Mouse (Mus musculus) limb, embryonic 11.5 days (tissue): ENCODE data around the gene Elac2. TPM values are rescaled to one million over a fixed set of nuclear protein-coding genes. Genes with fewer than 3 reads are reported as not detected.

ENCODE experiments used
- ATAC-seq: fragments of 200-750 bp; cut with Nextera tagmentation; 2 replicates; pipeline ENCODE4 v1.8.0; 2017; ENCODE audit warnings: low read depth; ENCODE audit not compliant: insufficient number of reproducible peaks, low FRiP score, low TSS enrichment
- DNase-seq: peaks from one replicate; pipeline ENCODE4 v3.0.0-alpha.2; 2015; ENCODE audit warnings: low spot score
- H3K27ac ChIP-seq: fragments of 300-500 bp; sonication (generic); replicated peaks from 2 replicates; pipeline ENCODE4 v1.5.1; 2014; ENCODE audit warnings: low read depth, mild to moderate bottlenecking, low read length
- H3K27me3 ChIP-seq: fragments of 300-500 bp; sonication (generic); 2 replicates; pipeline ENCODE4 v1.6.1; 2014; ENCODE audit warnings: mild to moderate bottlenecking, low read length, mixed read lengths; ENCODE audit not compliant: control insufficient read depth, insufficient read depth
- H3K36me3 ChIP-seq: fragments of 300-500 bp; sonication (generic); 2 replicates; pipeline ENCODE4 v1.6.1; 2014; ENCODE audit warnings: mild to moderate bottlenecking, low read length, moderate library complexity, mixed read lengths; ENCODE audit not compliant: control insufficient read depth, insufficient read depth
- H3K4me1 ChIP-seq: fragments of 300-500 bp; sonication (generic); 2 replicates; pipeline ENCODE4 v1.6.1; 2014; ENCODE audit warnings: low read length, mixed read lengths; ENCODE audit not compliant: control insufficient read depth, insufficient read depth
- H3K4me2 ChIP-seq: fragments of 300-500 bp; sonication (generic); 2 replicates; pipeline ENCODE4 v1.6.1; 2014; ENCODE audit warnings: low read depth, mild to moderate bottlenecking, moderate library complexity; ENCODE audit not compliant: severe bottlenecking
- H3K4me3 ChIP-seq: fragments of 300-500 bp; sonication (generic); 2 replicates; pipeline ENCODE4 v1.5.1; 2014; ENCODE audit warnings: low read depth, low read length
- H3K9ac ChIP-seq: fragments of 300-500 bp; sonication (generic); 2 replicates; pipeline ENCODE4 v1.6.1; 2014; ENCODE audit warnings: mild to moderate bottlenecking, low read length
- H3K9me3 ChIP-seq: fragments of 300-500 bp; sonication (generic); 2 replicates; pipeline ENCODE4 v1.6.1; 2016; ENCODE audit warnings: low read length; ENCODE audit not compliant: control insufficient read depth
- WGBS: fragments of 180-500 bp; shearing (Covaris S2); extraction: QIAGEN DNeasy Blood & Tissue Kit; methylation state at CpG from one replicate; pipeline ENCODE4 v1.1.7; 2014; 5-methylcytosine and 5-hydroxymethylcytosine counted together
- polyA plus RNA-seq: library from polyadenylated mRNA; unstranded; fragments of >200 nt; fragmentation: Nextera tagmentation; extraction: Ambion mirVana; gene quantifications from 2 replicates; pipeline ENCODE4 v1.2.1, GENCODE M21; 2014

The Elac2 gene
- polyA plus RNA-seq: 36.0 and 38.6 TPM in 2 replicates

GRCm38 (mm10) chr11:64978720-64979488, at the start of gene Elac2:
Elac2 (plus strand) TSS chr11:64979038.
- Histone ChIP-seq H3K4me3 (peak within 1 kb of the TSS; percentile 96), H3K27me3 (no peaks in the 10 kb centered on the region), H3K36me3 (no peaks in the 10 kb centered on the region; the same call in 1 of the 2 replicates), H3K9me3 (no peaks in the 10 kb centered on the region), H3K9ac (peak within 1 kb of the TSS; percentile 66), H3K27ac (no peak within 1 kb of the TSS), H3K4me1 (peaks cover 6% of the 10 kb centered on the region), H3K4me2 (peak within 1 kb of the TSS; percentile 86)
- under 1% methylated on average over 58 of the region's 65 CpGs for WGBS
- DNase-seq (peak; percentile 98), ATAC-seq (peak; percentile 98)

GRCm38 (mm10) chr11:64929130-64929529, 49.7 kb upstream of the Elac2 start:
- no peak overlapping the region for H3K4me3 ChIP-seq
- no peaks in the 10 kb centered on the region for H3K36me3 ChIP-seq
- 86% methylated on average over 2 of the region's 2 CpGs for WGBS
- no peak overlapping the region for H3K9ac ChIP-seq
- no peak overlapping the region for H3K4me2 ChIP-seq
- no peaks in the 10 kb centered on the region for H3K9me3 ChIP-seq
- ATAC-seq (no peak), DNase-seq (no peak)
- H3K27me3 ChIP-seq: no peaks in the 10 kb centered on the region
- no peak overlapping the region for H3K27ac ChIP-seq
- H3K4me1 ChIP-seq: peaks cover 3% of the 10 kb centered on the region; the same call in 1 of the 2 replicates

- Histone ChIP-seq H3K36me3 (no peaks in the 10 kb centered on the region), H3K9me3 (no peaks in the 10 kb centered on the region), H3K27me3 (no peaks in the 10 kb centered on the region), H3K4me2 (no peak overlapping the region), H3K27ac (no peak overlapping the region), H3K4me1 (peaks cover 3% of the 10 kb centered on the region; the same call in 1 of the 2 replicates), H3K4me3 (no peak overlapping the region), H3K9ac (no peak overlapping the region)
- DNase-seq (no peak), ATAC-seq (no peak)
- 51% methylated on average over 11 of the region's 11 CpGs for WGBS
These were observed 47.6 kb upstream of the Elac2 start for GRCm38 (mm10) chr11:64931060-64931770.

DNA sequence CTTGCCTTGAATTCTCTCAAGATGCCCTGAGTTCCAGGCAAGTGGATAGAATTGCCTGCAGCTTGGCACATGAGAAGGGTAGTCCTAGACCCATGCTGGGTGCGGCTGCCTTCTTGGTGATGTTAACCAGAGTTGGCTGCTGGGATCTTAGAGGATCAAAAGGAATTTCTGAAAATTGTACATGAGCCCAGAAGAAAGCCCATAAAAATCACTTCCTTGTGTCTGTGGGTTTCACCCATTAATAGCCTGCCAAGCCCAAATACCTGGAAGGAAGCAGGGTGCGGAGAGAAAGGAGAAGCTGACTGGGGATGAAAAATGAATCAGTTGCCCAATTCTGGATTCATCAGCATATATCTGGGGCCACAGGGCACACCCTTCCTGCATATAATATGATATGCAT, 41.6 kb upstream of the Elac2 start:
- ATAC-seq (no peak), DNase-seq (no peak)
- 88% methylated on average over 2 of the region's 2 CpGs for WGBS
- H3K27me3 ChIP-seq: no peaks in the 10 kb centered on the region
- no peak overlapping the region for H3K4me2 ChIP-seq
- no peak overlapping the region for H3K27ac ChIP-seq
- no peaks in the 10 kb centered on the region for H3K36me3 ChIP-seq
- H3K9me3 ChIP-seq: no peaks in the 10 kb centered on the region
- no peak overlapping the region for H3K4me3 ChIP-seq
- H3K4me1 ChIP-seq: no peaks in the 10 kb centered on the region
- H3K9ac ChIP-seq: no peak overlapping the region

DNA sequence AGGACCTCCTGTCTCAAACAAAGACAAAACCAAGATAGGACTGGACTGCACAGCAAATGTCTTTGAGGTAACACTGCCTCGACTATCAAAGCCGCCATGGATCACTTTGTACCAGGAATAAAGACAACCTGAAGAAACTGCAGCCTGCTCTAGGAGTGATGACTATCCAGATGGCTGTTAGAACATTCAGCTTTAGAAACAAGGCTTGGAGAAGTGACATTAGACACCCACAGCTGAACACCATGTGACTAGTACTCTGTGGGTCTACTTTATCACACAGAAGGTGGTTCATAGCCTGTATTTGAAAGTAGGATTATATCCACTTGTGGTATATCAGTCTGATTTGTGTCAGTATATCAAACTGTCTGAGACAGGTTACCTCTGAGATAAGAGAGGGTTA, 37.6 kb upstream of the Elac2 start:
- Histone ChIP-seq H3K36me3 (no peaks in the 10 kb centered on the region), H3K9ac (no peak overlapping the region), H3K27ac (no peak overlapping the region), H3K4me2 (no peak overlapping the region), H3K27me3 (no peaks in the 10 kb centered on the region), H3K4me3 (no peak overlapping the region), H3K9me3 (no peaks in the 10 kb centered on the region), H3K4me1 (no peaks in the 10 kb centered on the region)
- WGBS: 86% methylated on average over 2 of the region's 2 CpGs
- no peak for DNase-seq
- no peak for ATAC-seq

- no peaks in the 10 kb centered on the region for H3K27me3 ChIP-seq
- WGBS: 71% methylated on average over 3 of the region's 3 CpGs
- no peaks in the 10 kb centered on the region for H3K9me3 ChIP-seq
- ATAC-seq (no peak), DNase-seq (no peak)
- no peaks in the 10 kb centered on the region for H3K36me3 ChIP-seq
- H3K4me2 ChIP-seq: no peak overlapping the region
- H3K9ac ChIP-seq: no peak overlapping the region
- peaks cover 10% of the 10 kb centered on the region for H3K4me1 ChIP-seq
- no peak overlapping the region for H3K27ac ChIP-seq
- no peak overlapping the region for H3K4me3 ChIP-seq
These were observed 29.1 kb upstream of the Elac2 start for GRCm38 (mm10) chr11:64949782-64950181.

DNA sequence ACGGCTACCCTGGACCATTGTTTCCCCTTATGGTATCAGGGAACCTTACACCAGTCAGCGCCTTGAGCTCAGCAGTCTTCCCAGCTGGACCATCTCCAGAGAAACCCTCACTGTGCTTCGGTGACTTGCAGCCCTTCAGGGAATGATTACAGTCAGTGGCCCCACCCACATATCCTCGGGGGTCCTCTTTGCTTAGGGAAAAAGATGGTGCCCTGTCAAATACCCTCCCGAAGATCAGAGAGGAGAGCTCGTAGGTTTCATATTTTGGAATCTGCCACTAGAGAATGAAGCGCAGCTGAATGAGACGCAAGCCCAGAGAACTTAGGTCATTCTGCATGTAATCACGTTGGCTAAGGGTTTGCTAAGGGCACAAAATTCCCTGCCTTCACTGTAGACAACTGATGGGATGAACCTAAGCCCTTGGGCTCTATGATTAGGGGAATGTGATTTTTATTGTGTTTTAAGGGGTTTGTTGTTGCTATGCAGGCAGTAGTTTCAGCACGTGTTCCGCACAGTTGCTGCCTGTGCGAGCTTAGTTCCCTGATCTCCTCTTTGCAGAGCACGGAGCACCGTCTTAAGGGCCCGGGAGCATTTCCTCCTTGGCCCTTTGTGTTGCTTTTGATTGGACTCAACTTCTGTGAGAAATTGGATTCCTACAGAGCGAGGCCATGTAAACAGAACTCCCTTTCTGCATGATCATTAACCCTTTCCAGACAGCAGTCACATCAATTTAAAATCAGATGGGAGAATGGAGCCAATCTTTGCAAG, 21.7 kb upstream of the Elac2 start:
- Histone ChIP-seq H3K27ac (0 out of 2 replicates have a peak overlapping the region, but pooled peaks have one; percentile 2), H3K4me3 (no peak overlapping the region), H3K27me3 (no peaks in the 10 kb centered on the region), H3K9me3 (no peaks in the 10 kb centered on the region), H3K36me3 (no peaks in the 10 kb centered on the region), H3K9ac (no peak overlapping the region), H3K4me2 (no peak overlapping the region; the same call in 1 of the 2 replicates), H3K4me1 (peaks cover 17% of the 10 kb centered on the region)
- ATAC-seq: no peak
- WGBS: 8% methylated on average over 16 of the region's 16 CpGs
- peak; percentile 52 for DNase-seq

DNA sequence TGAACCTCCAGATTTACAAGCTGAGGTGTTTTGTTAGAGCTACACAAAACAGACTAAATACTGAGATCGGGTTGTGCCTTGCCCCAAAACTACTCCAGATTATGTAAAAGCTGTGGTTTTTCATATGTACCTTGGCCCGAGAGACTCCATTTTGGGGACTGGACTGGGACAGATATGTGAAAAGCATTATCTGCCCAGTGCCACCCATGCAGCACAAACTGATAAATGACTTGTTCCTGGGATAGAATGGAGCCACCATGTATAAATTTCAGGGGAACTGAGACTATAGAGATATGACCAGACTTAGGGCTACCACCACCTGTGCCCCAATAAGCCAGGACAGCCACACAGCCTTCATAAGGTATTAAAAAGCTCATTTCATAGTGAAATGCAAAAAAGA, 16.2 kb upstream of the Elac2 start:
- H3K9me3 ChIP-seq: no peaks in the 10 kb centered on the region
- no peaks in the 10 kb centered on the region for H3K27me3 ChIP-seq
- H3K36me3 ChIP-seq: no peaks in the 10 kb centered on the region
- WGBS: 93% methylated on average over 2 of the region's 2 CpGs
- H3K9ac ChIP-seq: no peak overlapping the region
- no peak for ATAC-seq
- DNase-seq: no peak
- no peak overlapping the region for H3K4me3 ChIP-seq
- H3K4me2 ChIP-seq: no peak overlapping the region
- no peak overlapping the region for H3K27ac ChIP-seq
- peaks cover 5% of the 10 kb centered on the region for H3K4me1 ChIP-seq
